In genomic region chr17:46975183-46975582, GRCm38 (mm10) we compare ENCODE assay signal across 8 mouse cellular contexts. TPM values are rescaled to one million over a fixed set of nuclear protein-coding genes. Genes with fewer than 3 reads are reported as not detected.
A peak's percentile ranks its signal among the peaks of the same experiment; 100 is the strongest.
DNase-seq lines count a peak whose midpoint lies in the region; ATAC-seq and TF ChIP-seq lines count a peak whose summit lies in the region.

No protein-coding gene starts in this region.

- no peaks in the 10 kb centered on the region; the same call in 1 of the 2 replicates for H3K4me1 ChIP-seq in liver, embryonic 12.5 days

- no peaks in the 10 kb centered on the region for H3K9me3 ChIP-seq in liver, embryonic 12.5 days (replicated peaks)

- H3K27me3 ChIP-seq in liver, embryonic 12.5 days (replicated peaks): no peaks in the 10 kb centered on the region

- 46% methylated on average over 3 of the region's 3 CpGs for WGBS in liver, embryonic 12.5 days (ENCODE audit: insufficient replicate concordance)

- H3K27ac ChIP-seq in left cerebral cortex, adult 2 months: no peak overlapping the region
- H3K27ac ChIP-seq in liver, embryonic 12.5 days: no peak overlapping the region

- no peak overlapping the region for H3K9ac ChIP-seq in liver, embryonic 12.5 days

- 0 out of 2 replicates have a peak, but pooled peaks have one; percentile 18 for ATAC-seq in liver, embryonic 12.5 days

- intact Hi-C loops in left cerebral cortex, adult 2 months (cut with DNase I): loop anchor here (5.0 kb wide), 1 partner anchor 57 kb away; no protein-coding TSS in a partner anchor
- intact Hi-C loops in heart, postnatal 10 days (cut with DNase I): loop anchor here (1.0 kb wide), 1 partner anchor 58 kb away; no protein-coding TSS in a partner anchor

- TF ChIP-seq CTCF in left cerebral cortex, adult 2 months (IDR thresholded peaks at IDR 0.05): peak; percentile 71

- no peak overlapping the region for H3K4me2 ChIP-seq in liver, embryonic 12.5 days

- H3K36me3 ChIP-seq in liver, embryonic 12.5 days: peaks cover 99% of the 10 kb centered on the region

- no peak overlapping the region for H3K4me3 ChIP-seq in left cerebral cortex, adult 2 months
- no peak overlapping the region for H3K4me3 ChIP-seq in liver, embryonic 12.5 days

- peak in 1 of 2 experiments; percentile 56 for DNase-seq in left cerebral cortex, adult 2 months (ENCODE audit: extremely low spot score in 1 of 2, low spot score in 2 of 2)
- DNase-seq in left cerebral cortex, adult 11 months (ENCODE audit: low spot score): no peak
- DNase-seq in NIH3T3 (ENCODE audit: low read depth): peak; percentile 79
- DNase-seq in cerebellum, adult 8-10 months: peak; percentile 44
- peak; percentile 48 to 74 for DNase-seq in heart, postnatal 10 days
- DNase-seq in retina, postnatal 1 day: peak; percentile 64
- DNase-seq in urinary bladder, postnatal 36 days (ENCODE audit: low spot score in 2 of 2): peak; percentile 29 to 40

RNA-seq across cellular contexts. Expression of gene Ubr2, which starts 35.2 kb away (rescaled TPM):
- total RNA-seq in left cerebral cortex, adult 2 months (2021): 10 to 100 TPM; 57.1 to 57.6 TPM
- total RNA-seq in heart, postnatal 10 days (2021): 10 to 100 TPM; 55.6 to 64.8 TPM
- polyA plus RNA-seq in liver, embryonic 12.5 days (2016; fragmentation: Nextera tagmentation; extraction: Ambion mirVana): 15.6 and 16.1 TPM in 2 replicates
